Mouse (Mus musculus) hindlimb bud, embryonic 11.5 days (tissue): ENCODE measurements around the gene Nwd2.

Experiments
- DNase-seq: peaks from one replicate; pipeline ENCODE4 v3.0.0-alpha.2; 2012; ENCODE audit warnings: low read depth, low spot score; ENCODE audit errors: extremely low spot score

The Nwd2 gene

DNA sequence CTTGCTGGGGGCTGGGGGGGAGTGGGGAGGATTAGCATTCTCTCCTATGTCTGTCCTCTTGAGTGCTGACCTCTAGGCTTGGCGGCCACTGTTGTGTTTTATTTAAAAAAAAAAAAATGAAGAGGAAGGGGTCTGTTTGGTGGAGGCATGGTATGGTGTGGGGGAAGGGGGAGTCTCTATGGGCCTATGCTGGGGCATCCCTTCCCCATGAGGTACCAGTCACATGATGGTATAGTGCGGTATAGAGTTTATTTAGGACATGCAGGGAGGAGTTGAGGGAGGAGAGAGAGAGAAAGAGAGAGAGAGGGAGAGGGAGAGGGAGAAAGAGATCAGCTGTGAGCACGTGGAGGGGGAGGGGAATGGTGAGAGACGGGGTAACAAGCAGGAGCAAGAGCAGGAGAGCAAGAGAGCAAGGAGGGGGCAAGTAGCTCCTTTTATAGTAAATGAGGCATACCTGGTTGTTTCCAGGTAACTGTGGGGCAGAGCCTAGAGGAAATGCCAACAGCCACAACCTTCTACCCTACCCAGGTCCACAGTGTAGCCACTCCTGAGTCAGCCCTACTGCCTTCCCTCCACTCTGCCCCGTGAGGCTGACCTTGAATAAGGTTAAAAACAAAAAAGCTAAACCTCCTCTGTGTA is 178.6 kb downstream of the Nwd2 start:
- DNase-seq: no peak

DNA sequence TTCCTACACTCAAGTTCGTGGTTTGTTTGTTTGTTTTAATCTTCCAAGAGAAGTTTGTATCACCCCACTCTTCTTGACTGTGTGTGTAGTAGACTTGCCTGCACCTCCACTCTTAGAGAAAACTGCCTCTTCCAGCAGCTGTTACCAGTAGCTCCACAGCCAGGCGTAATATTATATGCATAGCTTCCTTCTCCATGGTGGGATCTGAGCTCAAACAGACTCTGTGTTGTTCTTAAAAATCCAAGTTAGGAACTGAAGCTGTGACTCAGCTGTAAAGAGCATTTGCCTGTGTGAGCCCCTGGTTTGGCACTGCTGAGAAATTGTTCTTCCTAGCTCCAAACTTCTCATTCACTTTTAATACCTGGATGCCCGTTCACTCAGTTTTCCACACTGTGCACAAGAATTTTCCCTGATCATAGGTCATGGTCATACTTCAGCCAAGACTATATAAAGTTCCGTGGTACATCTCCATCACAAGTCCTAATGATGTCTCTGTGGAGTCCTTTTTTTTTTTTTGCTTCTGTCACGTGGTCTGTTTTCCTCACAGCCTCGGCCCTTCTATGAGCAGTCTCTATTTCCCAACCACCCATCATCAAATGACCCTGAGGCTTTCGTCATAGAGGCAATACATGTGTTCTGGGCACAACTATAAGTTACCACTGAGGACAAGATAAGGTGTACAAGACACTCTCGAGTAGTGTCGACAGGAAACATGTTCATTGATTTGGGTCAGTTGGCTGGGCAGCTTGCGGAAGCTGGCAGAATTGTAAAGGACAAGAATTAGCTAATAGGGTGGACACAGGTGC is 179.7 kb downstream of the Nwd2 start:
- no peak for DNase-seq

DNA sequence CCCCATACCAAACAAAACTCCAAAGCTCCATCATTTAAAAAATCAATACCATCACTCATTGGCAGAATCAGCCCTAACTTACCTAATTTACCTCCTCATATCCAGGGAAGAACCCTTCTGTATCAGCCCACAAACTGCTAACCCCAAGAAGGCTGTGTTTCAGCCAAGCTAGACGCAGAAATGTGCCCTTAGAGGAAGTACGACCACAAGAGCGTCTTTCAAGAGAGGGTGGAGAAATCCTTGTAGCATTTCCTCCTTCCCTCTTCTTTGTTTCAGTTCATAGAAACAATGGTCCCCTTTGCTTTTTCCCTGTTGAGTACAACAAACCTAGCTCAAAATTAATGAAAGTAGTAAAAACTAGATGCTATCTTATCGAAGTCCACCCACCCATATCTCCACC is 182.2 kb downstream of the Nwd2 start:
- DNase-seq: no peak

DNA sequence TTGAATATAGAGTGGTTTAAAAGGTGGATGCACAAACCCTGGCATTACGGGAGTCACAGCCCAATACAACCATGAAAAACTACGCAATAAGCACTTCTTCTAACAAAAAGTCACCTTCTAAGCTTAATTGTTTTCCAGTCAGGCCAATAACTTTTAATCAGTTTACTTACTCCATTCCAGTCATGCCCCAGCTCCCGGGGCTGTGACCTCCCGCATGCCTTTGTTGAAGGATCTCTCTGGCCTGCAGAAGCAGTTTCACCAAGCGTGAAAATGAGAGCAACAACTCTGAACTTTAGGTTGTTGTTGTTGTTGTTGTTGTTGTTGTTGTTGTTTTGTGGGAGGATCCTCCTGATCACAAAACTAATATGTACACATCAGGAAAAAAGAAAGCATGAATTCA is 185.1 kb downstream of the Nwd2 start:
- no peak for DNase-seq

DNA sequence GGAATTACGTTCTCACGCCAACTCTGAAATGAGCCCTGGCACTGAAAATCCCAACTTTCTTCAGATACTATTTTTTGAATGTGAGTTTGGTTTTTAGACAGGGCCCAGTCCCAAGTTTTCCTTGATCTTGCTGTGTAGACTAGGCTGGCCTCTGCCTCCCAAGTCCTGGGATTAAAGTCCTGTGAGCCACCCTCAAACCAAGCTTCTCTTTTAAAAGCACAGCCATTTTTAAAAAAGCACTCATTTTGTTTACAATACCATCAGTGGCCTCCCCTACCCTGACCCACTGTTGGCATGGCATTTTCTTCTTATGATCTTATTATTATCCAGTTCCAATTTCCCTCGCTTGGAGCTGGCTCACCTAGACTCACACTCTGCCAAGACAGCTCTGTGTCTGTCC is 185.5 kb downstream of the Nwd2 start:
- no peak for DNase-seq

DNA sequence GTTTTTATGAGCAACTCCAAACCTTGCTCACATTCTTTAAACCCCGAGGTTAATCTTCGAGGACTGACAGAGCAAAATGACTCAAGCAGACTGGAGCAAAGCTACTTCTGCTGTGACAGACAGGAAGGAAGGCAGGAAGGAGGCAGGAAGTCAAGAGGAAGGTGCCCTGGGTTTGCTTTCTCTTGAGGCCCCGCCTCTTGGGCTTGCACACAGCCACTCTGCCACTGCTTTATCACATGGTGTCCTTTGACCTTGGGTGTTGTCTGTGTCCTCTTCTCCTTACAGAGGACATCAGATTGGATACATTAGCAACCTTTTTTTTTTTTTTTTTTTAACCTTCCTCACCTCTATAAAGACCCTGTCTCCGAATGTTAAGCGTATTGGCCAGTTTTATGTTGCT is 188.2 kb downstream of the Nwd2 start:
- DNase-seq: no peak

DNA sequence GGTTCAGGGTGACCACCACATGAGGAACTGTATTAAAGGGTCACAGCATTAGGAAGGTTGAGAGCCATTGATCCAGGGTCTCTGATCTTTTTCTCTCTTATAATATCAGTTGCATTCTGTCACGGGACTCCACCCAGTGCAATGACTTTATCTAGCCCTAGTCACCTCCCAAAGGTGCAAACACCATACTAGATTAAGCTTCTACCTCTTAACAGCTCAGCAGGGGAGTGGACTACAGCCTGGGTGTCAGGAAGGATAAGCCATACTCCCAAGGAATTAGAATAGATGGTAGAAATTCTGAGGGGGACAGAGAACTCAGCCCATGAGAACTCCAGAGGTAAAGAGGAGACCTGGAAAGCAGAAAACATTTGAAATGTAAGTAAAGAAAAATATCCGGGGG is 188.9 kb downstream of the Nwd2 start:
- DNase-seq: no peak

DNA sequence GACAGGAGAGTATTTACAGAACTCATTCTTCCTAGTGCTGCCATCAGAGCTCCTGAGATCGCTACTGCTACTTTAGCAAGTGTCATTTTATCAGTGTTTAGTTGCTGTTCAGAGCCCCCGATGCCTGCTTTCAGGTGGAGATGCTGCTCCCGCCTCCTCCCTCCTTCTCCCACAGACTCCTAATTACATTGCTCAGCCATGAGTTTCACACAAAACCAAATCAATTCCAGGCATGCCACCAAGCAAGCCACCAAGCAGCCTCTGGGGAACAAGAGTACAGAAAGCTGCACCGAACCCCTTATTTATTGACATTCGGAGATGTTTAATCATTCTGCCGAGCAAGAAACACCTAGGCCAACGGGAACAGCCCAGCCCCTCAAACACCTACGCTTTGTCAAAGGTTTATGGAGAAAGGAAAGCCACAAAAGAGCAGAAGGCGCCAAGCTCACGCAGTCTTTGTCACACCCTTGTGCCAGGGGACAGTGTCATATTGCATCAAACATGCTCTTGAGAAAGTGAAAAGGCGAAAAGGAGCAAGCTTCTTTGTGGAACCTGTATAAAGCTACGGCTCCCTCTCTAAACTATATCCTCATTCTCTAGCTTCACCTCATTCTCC is 191.0 kb downstream of the Nwd2 start:
- no peak for DNase-seq

DNA sequence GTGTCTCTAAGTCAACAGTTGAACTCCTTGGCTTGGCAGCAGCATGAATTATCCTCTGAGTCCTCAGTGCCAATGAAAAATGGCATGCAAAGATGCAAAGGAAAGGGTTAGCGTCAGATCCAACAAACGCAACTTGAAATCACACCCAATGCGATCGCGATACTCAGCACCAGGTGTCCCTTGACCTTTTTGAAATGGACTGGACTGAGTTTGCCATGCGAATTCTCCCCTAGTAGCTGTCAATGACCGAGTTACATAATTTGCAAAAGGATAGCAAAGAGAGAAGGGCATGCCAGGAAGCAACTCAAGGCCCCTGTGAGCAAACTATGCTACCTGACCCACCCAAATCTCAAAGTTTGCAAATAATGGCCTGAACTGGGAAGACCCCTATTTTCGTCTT is 198.2 kb downstream of the Nwd2 start:
- no peak for DNase-seq

DNA sequence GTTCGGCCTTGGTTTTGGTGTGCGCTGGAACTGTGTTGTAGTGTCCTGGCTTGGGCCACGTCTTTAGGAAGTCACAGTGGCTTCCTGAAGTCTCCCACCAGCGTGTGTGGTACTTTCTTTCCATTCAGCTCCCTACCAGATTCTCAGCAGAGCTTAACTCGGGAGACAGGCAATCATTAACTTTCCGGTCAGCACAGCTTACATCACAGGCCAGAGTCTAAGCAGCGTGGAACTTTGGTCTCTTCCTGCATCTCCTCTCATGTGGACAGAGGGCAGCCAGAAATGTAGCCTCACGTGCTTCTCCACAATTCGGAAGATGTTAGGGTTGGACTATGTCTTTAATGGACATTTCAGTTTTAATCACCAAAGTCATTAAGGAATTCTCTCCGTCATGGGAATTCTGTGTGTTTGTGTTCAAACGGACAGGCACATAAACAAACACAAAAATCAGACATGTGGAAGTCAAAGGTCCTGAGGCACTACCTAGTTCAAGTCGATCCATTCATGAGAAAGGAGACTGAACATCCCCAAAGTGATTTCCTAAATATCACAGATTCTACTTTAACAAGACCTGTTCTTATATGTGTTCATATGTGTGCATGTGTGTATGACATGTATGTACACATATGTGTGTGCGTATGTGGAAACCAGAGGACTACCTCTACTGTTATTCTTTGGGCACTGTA is 198.8 kb downstream of the Nwd2 start:
- no peak for DNase-seq

DNA sequence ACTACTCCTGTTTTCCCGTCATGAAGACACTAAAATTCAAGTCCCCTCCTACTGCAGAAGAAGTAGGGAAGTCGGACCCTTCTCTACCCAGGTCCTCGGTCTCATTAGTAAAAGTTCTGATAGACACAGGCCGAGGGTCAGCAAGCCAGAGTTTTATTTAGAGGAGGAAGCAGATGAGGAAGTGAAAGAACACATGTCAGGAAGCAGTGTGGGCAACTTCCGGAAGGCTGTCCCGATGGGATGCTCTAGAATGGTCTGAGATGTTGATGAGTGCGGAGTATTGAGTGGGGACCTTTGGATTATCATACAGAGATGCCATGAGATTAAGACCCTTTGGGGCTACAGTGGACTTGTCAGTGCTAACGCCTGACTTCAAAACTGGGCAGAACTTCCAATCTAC is 210.0 kb downstream of the Nwd2 start:
- DNase-seq: no peak
